Mouse (Mus musculus) heart, postnatal 10 days (tissue): ENCODE data around the gene Trem3. TPM values are rescaled to one million over a fixed set of nuclear protein-coding genes. Genes with fewer than 3 reads are reported as not detected.

Experiments
- DNase-seq, 2 experiments: peaks; one replicate each; pipeline ENCODE4 v3.0.0; 2021
- intact Hi-C: fragments of 180-260 bp; cut with DNase I; formaldehyde crosslinking; loops from one replicate; pipeline ENCODE4 v1.15.1; 2025
- total RNA-seq, 2 experiments: library from RNA; stranded (reverse); gene quantifications; 2 replicates each; pipeline ENCODE4 v1.2.3; 2021

Gene Trem3
- total RNA-seq, 2 experiments from 2014 or later, result not detected

DNA sequence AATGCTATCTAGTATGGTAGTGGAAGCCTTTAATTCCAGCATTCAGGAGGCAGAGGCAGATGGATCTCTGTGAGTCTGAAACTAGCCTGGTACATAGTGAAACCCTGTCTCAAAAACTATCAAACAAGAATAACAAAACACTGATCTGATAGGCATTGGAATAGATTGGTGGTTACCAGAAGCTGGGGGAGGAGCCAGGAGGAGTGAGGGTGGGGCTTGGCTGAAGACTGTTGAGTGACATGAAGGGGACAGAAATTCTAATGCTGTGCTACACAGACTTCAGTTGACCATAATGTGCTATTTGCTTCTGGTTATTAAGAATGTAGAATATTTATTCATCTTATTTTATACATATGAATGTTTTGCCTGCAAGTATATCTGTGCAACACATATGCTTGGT, 20.7 kb downstream of the Trem3 start:
- no peak for DNase-seq
- intact Hi-C loops, result no loop called here

DNA sequence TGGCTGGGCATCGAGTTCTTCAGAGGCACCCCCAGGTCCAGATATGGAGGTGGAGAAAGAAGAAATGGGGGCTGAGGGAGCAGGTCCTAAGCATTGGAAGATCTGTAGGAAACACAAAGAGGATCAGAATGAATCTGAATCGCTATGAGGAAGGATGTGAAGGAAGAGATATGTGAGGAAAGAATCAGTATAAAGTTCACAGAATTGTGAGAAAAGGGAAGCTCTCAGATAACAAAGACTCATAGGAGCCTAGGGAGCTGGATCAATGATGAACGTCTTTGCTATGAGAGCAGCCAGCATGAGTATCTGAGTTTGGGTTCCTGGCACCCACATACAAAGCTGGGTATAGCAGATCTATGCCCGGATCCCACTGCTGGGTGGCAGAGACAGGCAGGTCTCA, 22.3 kb downstream of the Trem3 start:
- intact Hi-C loops, result no loop called here
- DNase-seq, result no peak

DNA sequence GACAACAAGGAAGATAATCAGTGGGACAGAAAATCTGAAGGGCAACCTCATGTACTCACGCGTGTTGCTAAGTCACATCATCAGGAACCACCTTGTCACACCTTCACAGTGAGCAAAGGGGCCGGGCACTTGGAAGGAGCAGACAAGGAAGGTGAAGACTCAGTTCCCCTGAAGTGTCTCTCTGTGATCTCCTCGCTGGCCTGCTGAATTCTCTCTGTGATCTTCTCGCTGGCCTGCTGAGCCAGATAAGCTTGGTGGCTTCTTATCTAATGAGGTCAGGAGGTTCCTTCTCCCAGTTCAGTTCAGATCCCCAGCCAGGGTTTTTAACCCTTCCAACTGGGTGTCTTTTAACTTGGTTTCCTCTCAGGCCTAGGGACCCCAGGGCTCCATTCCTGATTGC, 24.6 kb downstream of the Trem3 start:
- intact Hi-C loops, result no loop called here

DNA sequence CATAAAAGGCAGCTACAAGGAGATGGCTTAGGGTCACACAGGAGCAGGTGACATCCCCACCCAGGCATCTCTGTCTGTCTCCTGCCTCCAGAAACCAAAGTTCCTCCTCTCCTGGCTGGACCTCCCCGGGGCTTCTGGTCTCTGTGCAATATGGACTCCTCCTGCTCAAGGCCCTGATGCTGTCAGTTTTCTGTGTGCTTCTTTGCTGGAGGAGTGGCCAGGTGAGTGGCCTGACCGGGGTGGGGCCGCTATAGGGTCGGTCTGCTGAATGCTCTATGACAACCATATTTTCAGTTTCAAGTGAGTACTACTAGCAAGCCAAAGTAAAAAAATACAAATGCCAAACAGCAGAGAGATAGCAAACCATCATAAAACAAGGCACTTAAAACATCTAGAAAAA, 25.0 kb downstream of the Trem3 start:
- DNase-seq, result no peak
- intact Hi-C loops, result no loop called here

More for the DNA sequence above, 24.6 kb downstream of the Trem3 start:
- DNase-seq, result no peak

- intact Hi-C loops, result loop anchor here (1.0 kb wide), 1 partner anchor 63 kb away; no protein-coding TSS in a partner anchor
- no peak for DNase-seq
Measured at GRCm38 (mm10) chr17:48274098-48274497, 26.5 kb downstream of the Trem3 start.

DNA sequence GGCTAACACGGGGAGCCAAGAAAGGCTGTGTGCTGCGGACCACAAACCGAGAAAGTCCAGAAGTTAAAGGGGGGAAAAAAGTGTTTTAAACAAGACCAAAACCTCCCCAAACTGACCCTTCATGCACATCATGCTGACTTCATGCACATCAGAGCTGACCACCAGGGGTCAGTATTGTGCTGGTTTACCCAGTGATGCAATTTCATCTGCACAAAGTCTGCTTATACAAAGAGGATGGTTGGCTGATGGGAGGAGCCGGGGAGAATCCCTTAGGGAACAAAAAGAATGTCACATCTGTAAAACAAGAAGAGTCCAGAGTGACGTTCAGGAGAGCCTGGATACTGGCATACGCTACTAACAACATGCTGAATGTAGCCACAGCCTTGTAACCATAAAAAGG, 27.3 kb downstream of the Trem3 start:
- intact Hi-C loops, result loop anchor here (1.0 to 5.0 kb wide), 2 partner anchors 62 to 327 kb away; no protein-coding TSS in a partner anchor
- DNase-seq, result peak; percentile 77 to 87

DNA sequence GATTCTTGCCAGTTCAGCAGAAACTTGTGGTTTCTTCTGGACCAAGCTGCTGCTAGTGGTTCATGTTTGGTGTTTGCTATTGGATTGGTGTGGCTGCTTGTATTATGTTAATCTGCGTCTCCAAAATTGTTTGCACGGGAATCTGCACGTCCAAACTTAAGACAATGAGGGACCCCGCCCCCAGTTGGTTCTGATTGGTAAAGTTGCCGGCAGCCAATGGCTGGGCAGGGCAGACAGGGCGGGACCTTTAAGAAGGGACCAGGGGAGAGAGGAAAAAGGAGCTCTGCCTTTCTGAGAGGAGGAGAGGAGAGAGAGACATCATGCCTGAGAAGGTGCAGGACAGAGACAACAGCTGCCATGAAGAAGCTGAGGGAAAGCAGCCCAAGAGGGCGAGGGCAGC, 28.2 kb downstream of the Trem3 start:
- intact Hi-C loops, result loop anchor here (5.0 kb wide), 1 partner anchor 327 kb away; no protein-coding TSS in a partner anchor
- DNase-seq, result no peak

- intact Hi-C loops, result loop anchor here (5.0 kb wide), 1 partner anchor 324 kb away; no protein-coding TSS in a partner anchor
Measured at GRCm38 (mm10) chr17:48278381-48278780, 30.8 kb downstream of the Trem3 start.

GRCm38 (mm10) chr17:48279002-48279401, 31.4 kb downstream of the Trem3 start:
- no peak for DNase-seq
- intact Hi-C loops, result loop anchor here (5.0 kb wide), 1 partner anchor 323 kb away; no protein-coding TSS in a partner anchor

More at GRCm38 (mm10) chr17:48278381-48278780, 30.8 kb downstream of the Trem3 start:
- DNase-seq, result no peak

- no peak for DNase-seq
- intact Hi-C loops, result no loop called here
Measured at GRCm38 (mm10) chr17:48280943-48281738, 33.6 kb downstream of the Trem3 start.

DNA sequence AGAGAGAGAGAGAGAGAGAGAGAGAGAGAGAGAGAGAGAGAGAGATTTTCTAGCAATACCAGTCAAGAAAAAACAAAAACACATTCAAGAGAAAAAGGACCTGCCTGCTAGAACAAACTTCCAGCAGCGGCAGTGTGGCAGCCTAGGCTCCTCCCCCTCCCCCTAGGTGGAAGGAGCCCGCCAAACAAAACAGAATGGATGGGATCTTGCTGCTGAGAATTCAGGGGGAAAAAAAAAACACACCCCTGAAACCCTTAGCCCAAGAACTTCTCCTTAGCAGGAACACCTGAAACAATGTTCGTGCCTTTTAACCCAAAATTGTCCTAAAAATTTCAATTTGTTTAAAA, 34.1 kb downstream of the Trem3 start:
- no peak for DNase-seq
- intact Hi-C loops, result no loop called here

DNA sequence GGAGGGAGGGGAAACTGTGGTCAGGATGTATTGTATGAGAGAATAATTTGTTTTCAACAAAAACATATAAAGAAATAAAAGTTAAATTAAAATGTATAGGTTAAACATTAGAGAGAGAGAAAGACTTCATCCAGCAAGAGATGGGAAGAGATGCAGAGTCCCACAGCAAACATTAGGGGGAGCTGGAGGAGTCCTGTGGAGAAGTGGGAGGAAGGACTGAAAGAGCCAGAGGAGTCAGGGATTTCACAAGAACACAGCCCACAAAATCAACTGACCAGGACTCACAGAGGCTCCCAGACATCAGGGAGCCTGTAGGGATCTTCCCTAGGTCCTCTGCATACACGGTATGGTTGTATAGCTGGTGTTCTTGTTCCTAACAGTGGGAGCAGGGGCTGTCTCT, 39.2 kb downstream of the Trem3 start:
- intact Hi-C loops, result no loop called here
- DNase-seq, result no peak

- DNase-seq, result no peak
- intact Hi-C loops, result no loop called here
Measured at GRCm38 (mm10) chr17:48287276-48287675, 39.7 kb downstream of the Trem3 start.

- intact Hi-C loops, result no loop called here
- DNase-seq, result no peak
Measured at GRCm38 (mm10) chr17:48293500-48294194, 46.1 kb downstream of the Trem3 start.

DNA sequence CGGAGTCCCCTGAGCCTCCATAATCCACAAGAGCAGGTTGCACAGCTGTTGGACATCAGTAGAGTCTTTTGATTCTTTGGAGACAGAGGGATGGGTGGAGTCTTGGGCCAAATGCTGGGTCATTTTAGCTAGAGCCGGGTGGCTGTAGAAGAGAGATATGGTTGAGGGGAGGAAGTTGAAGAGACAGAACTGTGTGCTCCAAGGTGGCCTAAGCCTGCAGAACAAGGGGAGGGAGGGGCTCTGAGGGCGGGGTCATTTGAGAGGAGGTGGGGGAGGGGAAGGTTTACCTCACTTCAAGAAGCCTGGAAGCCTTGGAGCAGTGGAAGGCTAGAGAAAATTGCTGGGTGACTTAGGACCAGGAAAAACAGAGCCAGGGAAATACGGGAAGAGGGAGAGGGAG, 51.6 kb downstream of the Trem3 start, which contains the start of gene Treml2:
Gene Treml2, plus strand, starts transcription at position 296 of the 400 bp plus-strand sequence.
- intact Hi-C loops, result no loop called here
- DNase-seq, result no peak

DNA sequence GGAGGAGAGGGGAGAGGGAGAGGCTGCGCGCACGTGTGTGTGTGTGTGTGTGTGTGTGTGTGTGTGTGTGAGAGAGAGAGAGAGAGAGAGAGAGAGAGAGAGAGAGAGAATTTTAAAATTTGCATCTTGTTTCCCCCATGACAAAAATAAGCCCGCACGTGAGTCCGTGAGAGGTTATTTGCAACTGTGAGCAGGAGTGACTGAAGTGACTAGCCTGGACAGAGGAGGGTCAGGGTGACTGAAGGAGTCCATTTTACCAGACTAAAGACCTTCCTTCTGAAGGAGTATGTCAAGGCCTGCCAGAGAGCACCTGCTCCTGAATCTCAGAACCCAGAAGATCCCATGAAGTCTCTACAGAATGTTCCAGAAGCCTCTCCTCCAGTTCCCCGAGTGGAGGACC, 52.2 kb downstream of the Trem3 start:
- intact Hi-C loops, result no loop called here

DNA sequence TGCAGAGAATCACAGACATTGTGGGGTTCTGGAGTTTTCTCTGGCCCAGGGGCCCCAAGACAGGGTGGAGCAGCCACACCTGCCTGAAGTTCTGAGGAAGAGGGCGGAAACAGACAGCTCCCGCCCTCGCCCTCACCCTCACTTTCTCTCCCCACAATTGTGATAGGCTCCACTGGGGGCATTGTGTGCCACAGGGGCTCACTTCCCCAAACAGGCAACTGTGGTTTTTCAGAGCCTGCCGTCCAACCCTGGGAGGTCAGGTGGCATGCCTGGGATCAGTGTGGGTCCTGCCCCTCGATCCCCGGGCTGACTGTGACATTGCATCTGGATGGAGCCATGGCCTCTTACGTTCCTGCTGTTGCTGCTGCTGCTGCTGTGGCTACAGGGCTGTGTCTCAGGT, 52.6 kb downstream of the Trem3 start:
- intact Hi-C loops, result no loop called here
- DNase-seq, result peak in 1 of 2 experiments; percentile 10

More for the DNA sequence above, 52.2 kb downstream of the Trem3 start:
- no peak for DNase-seq

GRCm38 (mm10) chr17:48300861-48301260, 53.3 kb downstream of the Trem3 start:
- DNase-seq, result peak in 1 of 2 experiments; percentile 4
- intact Hi-C loops, result no loop called here

GRCm38 (mm10) chr17:48301792-48302191, 54.2 kb downstream of the Trem3 start:
- intact Hi-C loops, result no loop called here
- no peak for DNase-seq
